Mouse (Mus musculus) neural tube, embryonic 11.5 days (tissue): Measurements from ENCODE around the gene Gm21905. TPM values are rescaled to one million over a fixed set of nuclear protein-coding genes. Genes with fewer than 3 reads are reported as not detected.

Experiments used
- ATAC-seq: fragments of 200-750 bp; cut with Nextera tagmentation; 2 replicates; pipeline ENCODE4 v1.8.0; 2017; ENCODE audit warnings: moderate number of reproducible peaks, mild to moderate bottlenecking, moderate TSS enrichment, moderate library complexity; ENCODE audit not compliant: insufficient read depth, low FRiP score, low TSS enrichment
- DNase-seq: peaks from one replicate; pipeline ENCODE4 v3.0.0-alpha.2; 2015; ENCODE audit warnings: low spot score
- H3K27ac ChIP-seq: fragments of 300-500 bp; sonication (generic); 2 replicates; pipeline ENCODE4 v1.5.1; 2014; ENCODE audit warnings: low read depth, mild to moderate bottlenecking, low read length
- H3K27me3 ChIP-seq: fragments of 300-500 bp; sonication (generic); 2 replicates; pipeline ENCODE4 v1.6.1; 2014; ENCODE audit warnings: mild to moderate bottlenecking, low read length, mixed read lengths; ENCODE audit not compliant: control insufficient read depth, insufficient read depth
- H3K36me3 ChIP-seq: fragments of 300-500 bp; sonication (generic); 2 replicates; pipeline ENCODE4 v1.6.1; 2014; ENCODE audit warnings: mild to moderate bottlenecking, low read length, moderate library complexity, mixed read lengths; ENCODE audit not compliant: control insufficient read depth, insufficient read depth
- H3K4me1 ChIP-seq: fragments of 300-500 bp; sonication (generic); 2 replicates; pipeline ENCODE4 v1.6.1; 2014; ENCODE audit warnings: low read length, mixed read lengths; ENCODE audit not compliant: control insufficient read depth, insufficient read depth
- H3K4me2 ChIP-seq: fragments of 300-500 bp; sonication (generic); 2 replicates; pipeline ENCODE4 v1.6.1; 2014; ENCODE audit warnings: low read depth, mild to moderate bottlenecking, moderate library complexity
- H3K4me3 ChIP-seq: fragments of 300-500 bp; sonication (generic); 2 replicates; pipeline ENCODE4 v1.5.1; 2014; ENCODE audit warnings: low read depth, low read length
- H3K9ac ChIP-seq: fragments of 300-500 bp; sonication (generic); 2 replicates; pipeline ENCODE4 v1.6.1; 2014; ENCODE audit warnings: mild to moderate bottlenecking, low read length
- H3K9me3 ChIP-seq: fragments of 300-500 bp; sonication (generic); 2 replicates; pipeline ENCODE4 v1.6.1; 2016; ENCODE audit warnings: low read length; ENCODE audit not compliant: control insufficient read depth
- WGBS: fragments of 180-500 bp; shearing (Covaris S2); extraction: QIAGEN DNeasy Blood & Tissue Kit; methylation state at CpG from one replicate; pipeline ENCODE4 v1.1.7; 2014; 5-methylcytosine and 5-hydroxymethylcytosine counted together
- polyA plus RNA-seq: library from polyadenylated mRNA; unstranded; fragments of >200 nt; fragmentation: Nextera tagmentation; extraction: Ambion mirVana; gene quantifications from 2 replicates; pipeline ENCODE4 v1.2.1, GENCODE M21; 2014

Gm21905 gene
- polyA plus RNA-seq, 1 experiment from 2014 or later = not detected

- H3K27me3 ChIP-seq = no peaks in the 10 kb centered on the region
- DNase-seq = no peak
Measured at GRCm38 (mm10) chr5:67944074-67944785, 2.0 kb downstream of the Gm21905 start.

GRCm38 (mm10) chr5:67943199-67943598 lies 3.0 kb downstream of the Gm21905 start:
- Histone ChIP-seq H3K4me2 (no peak overlapping the region), H3K27ac (no peak overlapping the region), H3K27me3 (no peaks in the 10 kb centered on the region), H3K9me3 (no peaks in the 10 kb centered on the region), H3K4me3 (no peak overlapping the region), H3K4me1 (no peaks in the 10 kb centered on the region), H3K36me3 (no peaks in the 10 kb centered on the region), H3K9ac (no peak overlapping the region)
- ATAC-seq = no peak
- WGBS = 75% methylated on average over 2 of the region's 2 CpGs
- no peak for DNase-seq

More at GRCm38 (mm10) chr5:67944074-67944785, 2.0 kb downstream of the Gm21905 start:
- Histone ChIP-seq H3K4me1 (no peaks in the 10 kb centered on the region), H3K9ac (no peak overlapping the region), H3K9me3 (no peaks in the 10 kb centered on the region), H3K4me3 (no peak overlapping the region), H3K27ac (no peak overlapping the region), H3K36me3 (no peaks in the 10 kb centered on the region), H3K4me2 (no peak overlapping the region)
- 90% methylated on average over 1 of the region's 1 CpGs for WGBS
- no peak for ATAC-seq

- ATAC-seq (no peak), DNase-seq (no peak)
- 90% methylated on average over 2 of the region's 2 CpGs for WGBS
- H3K9ac ChIP-seq = no peak within 1 kb of the TSS
- H3K27ac ChIP-seq = no peak within 1 kb of the TSS
- no peaks in the 10 kb centered on the region for H3K9me3 ChIP-seq
- no peaks in the 10 kb centered on the region for H3K36me3 ChIP-seq
- no peaks in the 10 kb centered on the region for H3K27me3 ChIP-seq
- no peak within 1 kb of the TSS for H3K4me3 ChIP-seq
- no peaks in the 10 kb centered on the region for H3K4me1 ChIP-seq
- no peak within 1 kb of the TSS for H3K4me2 ChIP-seq
Measured at GRCm38 (mm10) chr5:67941369-67941768, 4.9 kb downstream of the Gm21905 start, which contains the start of gene Gm5108. Gene Gm5108, plus strand, starts transcription at chr5:67941669.

- no peak for ATAC-seq
- H3K36me3 ChIP-seq = no peaks in the 10 kb centered on the region
- H3K4me3 ChIP-seq = no peak overlapping the region
- no peaks in the 10 kb centered on the region for H3K27me3 ChIP-seq
- no peak overlapping the region for H3K27ac ChIP-seq
- no peaks in the 10 kb centered on the region for H3K4me1 ChIP-seq
- DNase-seq = no peak
- no peaks in the 10 kb centered on the region for H3K9me3 ChIP-seq
- no peak overlapping the region for H3K4me2 ChIP-seq
- 30% methylated on average over 2 of the region's 2 CpGs for WGBS
- H3K9ac ChIP-seq = no peak overlapping the region
Measured at GRCm38 (mm10) chr5:67931623-67932022, 14.6 kb downstream of the Gm21905 start.

- no peak overlapping the region for H3K27ac ChIP-seq
- DNase-seq (no peak), ATAC-seq (no peak)
- no peaks in the 10 kb centered on the region for H3K27me3 ChIP-seq
- WGBS = 63% methylated on average over 4 of the region's 4 CpGs
- H3K4me3 ChIP-seq = no peak overlapping the region
- no peak overlapping the region for H3K9ac ChIP-seq
- H3K4me2 ChIP-seq = no peak overlapping the region
- H3K36me3 ChIP-seq = no peaks in the 10 kb centered on the region
- H3K9me3 ChIP-seq = no peaks in the 10 kb centered on the region
- H3K4me1 ChIP-seq = no peaks in the 10 kb centered on the region
Measured at GRCm38 (mm10) chr5:67930584-67930983, 15.6 kb downstream of the Gm21905 start.

- 72% methylated on average over 2 of the region's 2 CpGs for WGBS
- DNase-seq (no peak), ATAC-seq (no peak)
- H3K4me2 ChIP-seq = no peak overlapping the region
- H3K27me3 ChIP-seq = no peaks in the 10 kb centered on the region
- H3K9ac ChIP-seq = no peak overlapping the region
- H3K36me3 ChIP-seq = no peaks in the 10 kb centered on the region
- H3K9me3 ChIP-seq = no peaks in the 10 kb centered on the region
- H3K27ac ChIP-seq = no peak overlapping the region
- no peaks in the 10 kb centered on the region for H3K4me1 ChIP-seq
- H3K4me3 ChIP-seq = no peak overlapping the region
Measured at GRCm38 (mm10) chr5:67904555-67904954, 41.7 kb downstream of the Gm21905 start.

GRCm38 (mm10) chr5:67898921-67899320 lies 47.3 kb downstream of the Gm21905 start:
- no peaks in the 10 kb centered on the region for H3K4me1 ChIP-seq

GRCm38 (mm10) chr5:67884422-67885210 lies 61.6 kb downstream of the Gm21905 start:
- Histone ChIP-seq H3K9me3 (no peaks in the 10 kb centered on the region), H3K4me1 (no peaks in the 10 kb centered on the region; the same call in 1 of the 2 replicates), H3K27me3 (no peaks in the 10 kb centered on the region), H3K4me3 (no peak overlapping the region), H3K9ac (no peak overlapping the region), H3K4me2 (no peak overlapping the region), H3K36me3 (no peaks in the 10 kb centered on the region), H3K27ac (no peak overlapping the region)
- DNase-seq (peak; percentile 37), ATAC-seq (peak; percentile 58)
- 37% methylated on average over 9 of the region's 9 CpGs for WGBS

More at GRCm38 (mm10) chr5:67898921-67899320, 47.3 kb downstream of the Gm21905 start:
- ATAC-seq (no peak), DNase-seq (no peak)
- Histone ChIP-seq H3K9me3 (no peaks in the 10 kb centered on the region), H3K27me3 (no peaks in the 10 kb centered on the region), H3K9ac (no peak overlapping the region), H3K4me3 (no peak overlapping the region), H3K36me3 (no peaks in the 10 kb centered on the region), H3K4me2 (no peak overlapping the region), H3K27ac (no peak overlapping the region)
- WGBS = 86% methylated on average over 1 of the region's 1 CpGs
